Mouse (Mus musculus): Measurements from ENCODE around the gene Aldh1a3. TPM values are rescaled to one million over a fixed set of nuclear protein-coding genes. Genes with fewer than 3 reads are reported as not detected.

Aldh1a3 gene
- polyA plus RNA-seq, 1 experiment, result 10.7 TPM

DNA sequence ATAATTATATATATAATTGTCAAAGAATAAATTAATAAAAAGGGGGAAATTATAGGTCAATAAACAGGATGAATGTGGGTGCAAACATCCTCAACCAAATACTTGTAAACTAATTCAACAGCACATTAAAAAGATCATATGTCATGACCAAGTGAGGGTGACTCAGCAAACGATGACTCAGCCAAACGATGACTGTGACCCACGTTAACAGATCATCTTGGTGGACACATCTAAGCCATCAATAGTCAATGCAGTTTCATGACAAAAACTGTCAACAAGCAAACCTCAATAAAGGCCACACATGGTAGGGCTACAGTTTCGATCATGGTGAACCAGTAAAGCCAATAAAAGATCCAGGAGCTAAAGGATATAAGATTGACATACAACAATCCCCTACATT lies 68.3 kb downstream of the Aldh1a3 start:
- H3K27me3 ChIP-seq (replicated peaks; ENCODE audit: control insufficient read depth, insufficient read depth, low read length), result no peaks in the 10 kb centered on the region

DNA sequence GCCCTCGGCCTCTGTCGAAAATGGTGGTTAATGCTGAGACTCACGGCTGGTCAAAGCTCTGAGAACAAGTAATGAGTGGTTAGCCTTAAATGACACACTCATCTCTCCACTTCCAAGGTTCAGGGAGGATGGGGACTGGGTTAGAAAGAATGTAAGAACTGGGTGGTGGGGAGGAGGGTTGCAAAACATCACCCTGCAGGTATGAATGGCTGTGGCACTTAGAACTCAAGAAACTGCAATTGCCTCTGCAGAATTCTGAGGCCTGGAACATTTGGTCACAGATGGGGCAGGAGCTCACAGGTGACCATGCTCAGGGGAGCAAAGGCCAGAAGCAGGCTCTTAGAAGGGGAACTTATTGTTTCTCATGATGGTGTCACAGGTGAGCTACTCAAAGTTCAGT lies 68.9 kb downstream of the Aldh1a3 start:
- WGBS, result 90% methylated on average over 3 of the region's 3 CpGs
- TF ChIP-seq POLR2A (IDR thresholded peaks at IDR 0.05; ENCODE audit: low read depth, low read length), result no peak
- no peak for TF ChIP-seq CTCF (conservative IDR thresholded peaks at IDR 0.05; ENCODE audit: insufficient read depth, insufficient read length, low read depth, low read length)

More for the DNA sequence above, 68.3 kb downstream of the Aldh1a3 start:
- TF ChIP-seq POLR2A (IDR thresholded peaks at IDR 0.05; ENCODE audit: low read depth, low read length) (no peak), CTCF (conservative IDR thresholded peaks at IDR 0.05; ENCODE audit: insufficient read depth, insufficient read length, low read depth, low read length) (no peak)
- no peaks in the 10 kb centered on the region for H3K36me3 ChIP-seq (ENCODE audit: control insufficient read depth, insufficient read depth, low read length)
- H3K4me1 ChIP-seq (ENCODE audit: control insufficient read depth, insufficient read depth, low read length), result no peaks in the 10 kb centered on the region
- 83% methylated on average over 4 of the region's 4 CpGs for WGBS
- no peak for DNase-seq
- H3K4me3 ChIP-seq (ENCODE audit: insufficient read depth, low read depth, low read length), result no peak overlapping the region
- no peak overlapping the region for H3K27ac ChIP-seq (ENCODE audit: insufficient read depth, low read depth, low read length)

DNA sequence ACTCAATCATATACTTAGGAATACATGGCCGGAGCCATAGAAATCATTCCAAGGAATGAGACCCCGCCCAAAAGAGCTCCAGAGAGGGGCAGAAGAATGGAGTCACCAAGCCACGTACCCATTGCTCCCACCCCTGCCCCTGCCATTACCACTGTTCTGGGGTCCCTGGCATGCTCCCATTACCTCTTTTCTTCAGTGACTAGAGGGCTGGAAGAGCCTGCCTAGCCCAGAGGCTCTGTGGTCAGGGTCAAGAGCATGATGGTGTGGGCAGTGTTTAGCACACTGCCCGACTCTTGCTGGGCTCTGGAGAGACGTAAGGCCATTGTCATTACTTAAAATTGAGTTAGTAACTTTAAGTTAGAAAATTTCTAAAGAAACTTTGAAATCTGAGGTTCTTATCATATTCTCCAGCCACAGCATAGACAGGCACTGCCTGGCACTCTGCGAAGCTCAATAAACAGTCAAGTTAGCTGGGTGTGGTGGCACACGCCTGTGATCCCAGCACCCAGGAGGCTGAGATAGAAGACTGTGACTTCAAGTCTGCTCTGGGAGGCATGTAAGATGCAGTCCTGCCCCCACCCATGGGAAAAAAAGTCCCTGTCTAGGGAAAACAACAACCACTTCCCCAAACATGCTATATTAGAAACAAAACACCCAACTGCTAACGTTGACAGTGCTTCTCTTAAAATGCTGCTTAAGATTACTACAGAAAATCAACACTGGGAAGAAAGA lies 71.4 kb downstream of the Aldh1a3 start:
- Histone ChIP-seq H3K4me3 (ENCODE audit: insufficient read depth, low read depth, low read length) (no peak overlapping the region), H3K4me1 (ENCODE audit: control insufficient read depth, insufficient read depth, low read length) (no peaks in the 10 kb centered on the region), H3K27me3 (replicated peaks; ENCODE audit: control insufficient read depth, insufficient read depth, low read length) (no peaks in the 10 kb centered on the region), H3K27ac (ENCODE audit: insufficient read depth, low read depth, low read length) (no peak overlapping the region), H3K36me3 (ENCODE audit: control insufficient read depth, insufficient read depth, low read length) (no peaks in the 10 kb centered on the region)
- no peak for TF ChIP-seq CTCF (conservative IDR thresholded peaks at IDR 0.05; ENCODE audit: insufficient read depth, insufficient read length, low read depth, low read length)
- no peak for TF ChIP-seq POLR2A (IDR thresholded peaks at IDR 0.05; ENCODE audit: low read depth, low read length)
- DNase-seq, result no peak
- WGBS, result 90% methylated on average over 8 of the region's 8 CpGs

More for the DNA sequence above, 68.9 kb downstream of the Aldh1a3 start:
- H3K27ac ChIP-seq (ENCODE audit: insufficient read depth, low read depth, low read length), result no peak overlapping the region
- no peak for DNase-seq
- no peak overlapping the region for H3K4me3 ChIP-seq (ENCODE audit: insufficient read depth, low read depth, low read length)
- no peaks in the 10 kb centered on the region for H3K4me1 ChIP-seq (ENCODE audit: control insufficient read depth, insufficient read depth, low read length)
- H3K27me3 ChIP-seq (replicated peaks; ENCODE audit: control insufficient read depth, insufficient read depth, low read length), result no peaks in the 10 kb centered on the region
- no peaks in the 10 kb centered on the region for H3K36me3 ChIP-seq (ENCODE audit: control insufficient read depth, insufficient read depth, low read length)

DNA sequence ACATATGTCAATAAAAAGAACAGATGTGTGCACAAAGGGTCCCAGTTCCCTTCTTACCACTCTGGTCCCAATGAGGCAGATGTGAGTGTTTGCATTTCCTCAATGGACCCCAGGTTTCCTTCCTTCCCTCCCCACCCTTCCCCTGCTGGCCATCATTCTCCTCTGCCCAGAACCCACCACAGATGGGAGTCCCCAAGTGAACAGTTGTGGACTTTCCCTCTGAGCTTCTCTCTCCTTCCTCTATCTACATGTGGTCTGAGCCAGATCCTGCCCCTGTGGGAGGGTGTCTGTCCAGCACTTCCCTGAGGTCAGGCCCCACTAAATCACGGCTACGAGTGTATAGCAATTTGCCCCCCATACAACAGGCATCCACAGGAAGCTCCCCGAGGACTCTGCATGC lies 72.4 kb downstream of the Aldh1a3 start:
- no peaks in the 10 kb centered on the region for H3K27me3 ChIP-seq (replicated peaks; ENCODE audit: control insufficient read depth, insufficient read depth, low read length)
- no peak overlapping the region for H3K27ac ChIP-seq (ENCODE audit: insufficient read depth, low read depth, low read length)
- H3K4me1 ChIP-seq (ENCODE audit: control insufficient read depth, insufficient read depth, low read length), result no peaks in the 10 kb centered on the region
- DNase-seq, result no peak
- no peaks in the 10 kb centered on the region for H3K36me3 ChIP-seq (ENCODE audit: control insufficient read depth, insufficient read depth, low read length)
- H3K4me3 ChIP-seq (ENCODE audit: insufficient read depth, low read depth, low read length), result no peak overlapping the region
- TF ChIP-seq POLR2A (IDR thresholded peaks at IDR 0.05; ENCODE audit: low read depth, low read length) (no peak), CTCF (conservative IDR thresholded peaks at IDR 0.05; ENCODE audit: insufficient read depth, insufficient read length, low read depth, low read length) (no peak)
- 60% methylated on average over 3 of the region's 3 CpGs for WGBS

DNA sequence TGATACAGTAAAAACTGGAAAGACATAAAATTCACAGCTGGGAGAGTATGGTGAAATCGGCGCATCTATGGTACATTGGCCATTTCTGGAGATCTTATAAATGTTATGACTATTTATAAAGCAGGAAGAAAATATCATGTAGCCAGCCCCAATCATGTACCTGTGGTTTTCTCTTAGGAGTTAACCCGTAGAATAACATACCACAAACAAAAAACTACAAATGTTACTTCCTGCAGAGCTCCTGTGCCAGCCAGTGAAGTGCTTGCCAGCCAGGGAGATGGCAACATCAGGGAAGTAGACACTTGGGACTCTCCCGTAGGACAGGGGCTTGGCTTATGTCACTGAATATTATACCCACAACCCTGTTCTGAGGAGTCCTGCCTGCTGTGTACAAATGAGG lies 76.2 kb downstream of the Aldh1a3 start:
- Histone ChIP-seq H3K4me3 (ENCODE audit: insufficient read depth, low read depth, low read length) (no peak overlapping the region), H3K36me3 (ENCODE audit: control insufficient read depth, insufficient read depth, low read length) (no peaks in the 10 kb centered on the region), H3K4me1 (ENCODE audit: control insufficient read depth, insufficient read depth, low read length) (peaks cover 3% of the 10 kb centered on the region; the same call in 1 of the 2 replicates), H3K27ac (ENCODE audit: insufficient read depth, low read depth, low read length) (no peak overlapping the region), H3K27me3 (replicated peaks; ENCODE audit: control insufficient read depth, insufficient read depth, low read length) (no peaks in the 10 kb centered on the region)
- no peak for DNase-seq
- WGBS, result 82% methylated on average over 4 of the region's 4 CpGs
- TF ChIP-seq CTCF (conservative IDR thresholded peaks at IDR 0.05; ENCODE audit: insufficient read depth, insufficient read length, low read depth, low read length) (no peak), POLR2A (IDR thresholded peaks at IDR 0.05; ENCODE audit: low read depth, low read length) (no peak)

DNA sequence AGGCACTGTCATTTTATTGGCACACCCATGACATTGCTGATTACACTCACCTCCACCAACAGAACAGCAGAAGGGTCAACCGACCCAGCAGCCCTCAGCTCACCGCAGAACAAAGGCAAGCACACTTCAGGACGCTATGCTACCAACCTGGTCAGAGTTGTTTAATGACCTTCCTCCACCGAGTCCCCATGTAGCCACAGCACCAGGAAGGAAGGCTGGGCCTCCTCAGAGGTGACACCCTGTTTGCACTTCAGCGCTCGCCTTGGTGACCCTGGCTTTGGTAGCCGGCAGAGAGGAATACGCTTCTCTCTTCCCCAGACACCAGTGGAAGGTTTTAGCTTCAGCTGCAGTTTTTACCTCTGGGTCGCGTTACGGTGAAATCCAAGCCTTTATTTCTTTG lies 77.6 kb downstream of the Aldh1a3 start:
- Histone ChIP-seq H3K4me1 (ENCODE audit: control insufficient read depth, insufficient read depth, low read length) (peaks cover 3% of the 10 kb centered on the region; the same call in 1 of the 2 replicates), H3K27ac (ENCODE audit: insufficient read depth, low read depth, low read length) (no peak overlapping the region), H3K36me3 (ENCODE audit: control insufficient read depth, insufficient read depth, low read length) (no peaks in the 10 kb centered on the region), H3K27me3 (replicated peaks; ENCODE audit: control insufficient read depth, insufficient read depth, low read length) (no peaks in the 10 kb centered on the region), H3K4me3 (ENCODE audit: insufficient read depth, low read depth, low read length) (no peak overlapping the region)
- TF ChIP-seq POLR2A (IDR thresholded peaks at IDR 0.05; ENCODE audit: low read depth, low read length) (no peak), CTCF (conservative IDR thresholded peaks at IDR 0.05; ENCODE audit: insufficient read depth, insufficient read length, low read depth, low read length) (no peak)
- 63% methylated on average over 11 of the region's 11 CpGs for WGBS
- no peak for DNase-seq

DNA sequence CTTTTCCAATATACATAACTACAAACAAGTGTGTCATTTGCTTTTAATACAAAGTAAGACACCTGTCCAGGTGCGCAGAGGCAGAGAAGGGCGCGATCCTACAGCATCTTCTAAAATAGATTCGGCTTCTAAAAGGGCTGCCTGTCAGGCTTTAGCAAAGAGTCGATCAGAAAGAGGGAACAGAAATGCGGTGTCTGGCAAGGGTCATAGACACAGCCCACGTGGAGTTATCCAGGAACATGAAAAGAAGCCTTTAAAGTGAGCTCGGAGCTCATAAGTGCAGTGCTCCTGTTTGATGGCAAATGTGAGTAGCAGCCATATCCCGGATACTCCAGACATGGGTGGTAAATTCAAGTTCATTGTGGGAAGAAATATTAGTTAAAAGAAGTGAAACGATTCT lies 78.7 kb downstream of the Aldh1a3 start:
- no peak overlapping the region for H3K4me3 ChIP-seq (ENCODE audit: insufficient read depth, low read depth, low read length)
- 77% methylated on average over 10 of the region's 10 CpGs for WGBS
- DNase-seq, result no peak

More for the DNA sequence above, 78.7 kb downstream of the Aldh1a3 start:
- H3K4me1 ChIP-seq (ENCODE audit: control insufficient read depth, insufficient read depth, low read length), result peaks cover 3% of the 10 kb centered on the region; the same call in 1 of the 2 replicates
- no peak overlapping the region for H3K27ac ChIP-seq (ENCODE audit: insufficient read depth, low read depth, low read length)
- no peaks in the 10 kb centered on the region for H3K27me3 ChIP-seq (replicated peaks; ENCODE audit: control insufficient read depth, insufficient read depth, low read length)
- TF ChIP-seq POLR2A (IDR thresholded peaks at IDR 0.05; ENCODE audit: low read depth, low read length) (no peak), CTCF (conservative IDR thresholded peaks at IDR 0.05; ENCODE audit: insufficient read depth, insufficient read length, low read depth, low read length) (no peak)
- H3K36me3 ChIP-seq (ENCODE audit: control insufficient read depth, insufficient read depth, low read length), result no peaks in the 10 kb centered on the region

Data from kidney, adult 2 months (tissue).